Mouse (Mus musculus) layer of hippocampus, adult 11-12 months (tissue): ENCODE data around the gene Hps5.

Source experiments
- DNase-seq: peaks from one replicate; pipeline ENCODE4 v3.0.0; 2022; ENCODE audit warnings: low spot score

Hps5 gene

GRCm38 (mm10) chr7:46734983-46735382, 60.9 kb downstream of the Hps5 start:
- no peak for DNase-seq

- DNase-seq = no peak
Measured at GRCm38 (mm10) chr7:46732458-46732857, 63.4 kb downstream of the Hps5 start, which contains the start of gene Saa4. Gene Saa4, minus strand, starts transcription at chr7:46732603.

GRCm38 (mm10) chr7:46727584-46727983, 68.3 kb downstream of the Hps5 start:
- DNase-seq = no peak

- DNase-seq = no peak
Measured at GRCm38 (mm10) chr7:46724396-46724795, 71.5 kb downstream of the Hps5 start.

- no peak for DNase-seq
Measured at GRCm38 (mm10) chr7:46723849-46724248, 72.0 kb downstream of the Hps5 start.

GRCm38 (mm10) chr7:46723354-46723753, 72.5 kb downstream of the Hps5 start:
- no peak for DNase-seq

- DNase-seq = no peak
Measured at GRCm38 (mm10) chr7:46720460-46720859, 75.4 kb downstream of the Hps5 start.

- DNase-seq = no peak
Measured at GRCm38 (mm10) chr7:46719526-46719925, 76.3 kb downstream of the Hps5 start.

- DNase-seq = no peak
Measured at GRCm38 (mm10) chr7:46718591-46719270, 77.1 kb downstream of the Hps5 start.

GRCm38 (mm10) chr7:46716897-46717296, 79.0 kb downstream of the Hps5 start:
- no peak for DNase-seq

- DNase-seq = no peak
Measured at GRCm38 (mm10) chr7:46715600-46715999, 80.3 kb downstream of the Hps5 start, which contains the start of gene Saa3. Gene Saa3, minus strand, starts transcription at chr7:46715700.

GRCm38 (mm10) chr7:46714518-46714917, 81.3 kb downstream of the Hps5 start:
- DNase-seq = peak; percentile 46

- no peak for DNase-seq
Measured at GRCm38 (mm10) chr7:46712250-46712649, 83.6 kb downstream of the Hps5 start.
